Mouse (Mus musculus) ovary, postnatal 10 days (tissue): Measurements from ENCODE around the gene Etv5.

Experiments
- DNase-seq: peaks from one replicate; pipeline ENCODE4 v3.0.0; 2022; ENCODE audit warnings: low spot score

Etv5 gene

GRCm38 (mm10) chr16:22429377-22429776 lies 10.1 kb downstream of the Etv5 start:
- DNase-seq = no peak

GRCm38 (mm10) chr16:22428853-22429341 lies 10.6 kb downstream of the Etv5 start:
- DNase-seq = no peak

- no peak for DNase-seq
These were observed 12.7 kb downstream of the Etv5 start for GRCm38 (mm10) chr16:22426866-22427265.

GRCm38 (mm10) chr16:22422256-22422655 lies 17.3 kb downstream of the Etv5 start:
- DNase-seq = no peak

GRCm38 (mm10) chr16:22417931-22418330 lies 21.6 kb downstream of the Etv5 start:
- no peak for DNase-seq

- no peak for DNase-seq
These were observed 22.5 kb downstream of the Etv5 start for GRCm38 (mm10) chr16:22417044-22417443.

- DNase-seq = no peak
These were observed 23.2 kb downstream of the Etv5 start for GRCm38 (mm10) chr16:22416140-22416848.

GRCm38 (mm10) chr16:22414205-22414754 lies 25.2 kb downstream of the Etv5 start:
- DNase-seq = no peak

GRCm38 (mm10) chr16:22412459-22413229 lies 26.9 kb downstream of the Etv5 start:
- DNase-seq = no peak

GRCm38 (mm10) chr16:22411764-22412163 lies 27.8 kb downstream of the Etv5 start:
- DNase-seq = no peak

- DNase-seq = no peak
These were observed 29.5 kb downstream of the Etv5 start for GRCm38 (mm10) chr16:22410000-22410399.

- DNase-seq = no peak
These were observed 30.7 kb downstream of the Etv5 start for GRCm38 (mm10) chr16:22408642-22409360.

- no peak for DNase-seq
These were observed 32.8 kb downstream of the Etv5 start for GRCm38 (mm10) chr16:22406747-22407146.

GRCm38 (mm10) chr16:22406050-22406449 lies 33.5 kb downstream of the Etv5 start:
- DNase-seq = no peak

- no peak for DNase-seq
These were observed 34.0 kb downstream of the Etv5 start for GRCm38 (mm10) chr16:22405492-22405891.

GRCm38 (mm10) chr16:22403715-22404114 lies 35.8 kb downstream of the Etv5 start:
- no peak for DNase-seq

GRCm38 (mm10) chr16:22402600-22402999 lies 36.9 kb downstream of the Etv5 start:
- no peak for DNase-seq

GRCm38 (mm10) chr16:22400226-22400625 lies 39.3 kb downstream of the Etv5 start:
- DNase-seq = no peak

- no peak for DNase-seq
These were observed 40.6 kb downstream of the Etv5 start for GRCm38 (mm10) chr16:22398784-22399453.

- no peak for DNase-seq
These were observed 41.2 kb downstream of the Etv5 start for GRCm38 (mm10) chr16:22398354-22398753.

GRCm38 (mm10) chr16:22396420-22396819 lies 43.1 kb downstream of the Etv5 start:
- DNase-seq = no peak
